Comparison of ENCODE assay signal across 8 mouse cellular contexts in the genomic region with DNA sequence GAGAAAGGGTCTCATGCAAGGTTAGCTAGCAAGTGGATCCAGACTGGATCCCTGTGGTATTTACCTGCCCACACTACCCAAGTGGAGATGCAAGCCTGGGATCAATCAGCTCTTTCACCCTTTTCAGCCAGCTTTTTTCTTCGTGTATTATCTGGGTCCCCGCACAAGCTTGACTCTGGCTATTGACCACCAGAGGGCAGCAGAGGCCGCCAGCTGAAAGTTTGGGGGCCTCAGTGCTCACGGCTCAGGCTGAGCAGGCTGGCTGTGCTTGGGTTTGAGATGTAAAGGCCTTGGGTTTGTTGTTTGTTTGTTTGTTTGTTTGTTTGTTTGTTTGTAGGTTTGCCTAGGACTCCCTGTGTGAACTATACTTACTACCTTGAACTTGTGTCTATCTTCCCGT. TPM values are rescaled to one million over a fixed set of nuclear protein-coding genes. Genes with fewer than 3 reads are reported as not detected.
DNase-seq lines count a peak whose midpoint lies in the region; ATAC-seq and TF ChIP-seq lines count a peak whose summit lies in the region.

No protein-coding gene starts in this region.

- no peaks in the 10 kb centered on the region for H3K36me3 ChIP-seq in G1E (replicated peaks)
- H3K36me3 ChIP-seq in embryonic facial prominence, embryonic 14.5 days (ENCODE audit: control insufficient read depth, insufficient read depth, low read length), result no peaks in the 10 kb centered on the region

- H3K4me2 ChIP-seq in embryonic facial prominence, embryonic 14.5 days (ENCODE audit: low read depth, low read length), result no peak overlapping the region

- no peak overlapping the region for H3K9ac ChIP-seq in embryonic facial prominence, embryonic 14.5 days (ENCODE audit: low read depth, low read length)

- peaks cover 20% of the 10 kb centered on the region for H3K27me3 ChIP-seq in G1E (ENCODE audit: insufficient read depth, low read length)
- no peaks in the 10 kb centered on the region for H3K27me3 ChIP-seq in embryonic facial prominence, embryonic 14.5 days (replicated peaks; ENCODE audit: control insufficient read depth, insufficient read depth, low read length)

- H3K9me3 ChIP-seq in G1E (replicated peaks), result no peaks in the 10 kb centered on the region
- H3K9me3 ChIP-seq in embryonic facial prominence, embryonic 14.5 days (ENCODE audit: control insufficient read depth, low read length), result no peaks in the 10 kb centered on the region

- no peak overlapping the region for H3K4me3 ChIP-seq in G1E (ENCODE audit: low read depth, low read length)
- no peak overlapping the region for H3K4me3 ChIP-seq in bone marrow macrophage, adult 2 months (ENCODE audit: insufficient read depth, low read length)
- H3K4me3 ChIP-seq in embryonic facial prominence, embryonic 14.5 days (ENCODE audit: low read depth, low read length), result no peak overlapping the region

- 16% methylated on average over 5 of the region's 5 CpGs for WGBS in embryonic facial prominence, embryonic 14.5 days

- TF ChIP-seq POLR2A in bone marrow macrophage, adult 2 months (IDR thresholded peaks at IDR 0.05; ENCODE audit: borderline replicate concordance, low read depth, low read length), result no peak

- intact Hi-C loops in heart, postnatal 10 days (cut with DNase I), result loop anchor here (1.0 kb wide), 1 partner anchor 31 kb away; no protein-coding TSS in a partner anchor

- H3K4me1 ChIP-seq in G1E (ENCODE audit: insufficient read depth, low read depth, low read length), result peaks cover 32% of the 10 kb centered on the region
- H3K4me1 ChIP-seq in bone marrow macrophage, adult 2 months (ENCODE audit: control insufficient read depth, insufficient read depth, low read length), result peaks cover 23% of the 10 kb centered on the region
- peaks cover 9% of the 10 kb centered on the region; the same call in 1 of the 2 replicates for H3K4me1 ChIP-seq in embryonic facial prominence, embryonic 14.5 days (ENCODE audit: control insufficient read depth, insufficient read depth, low read length)

- TF ChIP-seq CTCF in G1E (IDR thresholded peaks at IDR 0.05; ENCODE audit: low read depth, low read length), result peak; percentile 76
- TF ChIP-seq CTCF in bone marrow macrophage, adult 2 months (IDR thresholded peaks at IDR 0.05; ENCODE audit: low read depth, low read length), result peak; percentile 93

- no peak overlapping the region for H3K27ac ChIP-seq in bone marrow macrophage, adult 2 months (ENCODE audit: insufficient read depth, low read depth, low read length)
- H3K27ac ChIP-seq in embryonic facial prominence, embryonic 14.5 days (replicated peaks; ENCODE audit: low read depth, low read length), result no peak overlapping the region

- peak; percentile 65 for DNase-seq in G1E (ENCODE audit: low spot score)
- DNase-seq in embryonic facial prominence, embryonic 14.5 days (ENCODE audit: low spot score), result peak; percentile 81
- DNase-seq in heart, postnatal 10 days, result peak; percentile 81 to 88
- DNase-seq in kidney, postnatal 36 days, result peak; percentile 78 to 90
- peak; percentile 76 for DNase-seq in lung, postnatal 25 days (ENCODE audit: low spot score)
- DNase-seq in retina, embryonic 14.5 days (ENCODE audit: low spot score), result peak; percentile 95
- peak; percentile 55 to 69 for DNase-seq in urinary bladder, postnatal 36 days (ENCODE audit: low spot score in 2 of 2)

- no peak; the same call in 1 of the 2 replicates for ATAC-seq in G1E (ENCODE audit: extremely low read depth, insufficient number of reproducible peaks, low FRiP score, poor library complexity, severe bottlenecking)
- peak; percentile 81 for ATAC-seq in embryonic facial prominence, embryonic 14.5 days (ENCODE audit: low read depth)

RNA-seq across cellular contexts. Expression of gene Gnai2, which starts 10.4 kb away (rescaled TPM):
- total RNA-seq in G1E (2014; fragmentation: Nextera tagmentation) (337 and 375 TPM in 2 replicates), G1E (2017) (232 TPM in 2 replicates)
- polyA plus RNA-seq in G1E (2012), result 657 and 787 TPM in 2 replicates
- 994 and 1,017 TPM in 2 replicates for polyA plus RNA-seq in bone marrow macrophage, adult 2 months (2012; ENCODE audit: insufficient read depth, insufficient read length, missing spikeins)
- 380 and 416 TPM in 2 replicates for polyA plus RNA-seq in embryonic facial prominence, embryonic 14.5 days (2014; fragmentation: Nextera tagmentation; extraction: Ambion mirVana)
- 100 to 1,000 TPM; 422 to 478 TPM for total RNA-seq in heart, postnatal 10 days (2021)

RNA-seq across cellular contexts. Expression of gene Slc38a3, which starts 23.8 kb away (rescaled TPM):
- total RNA-seq in G1E (2014; fragmentation: Nextera tagmentation) (not detected in 2 replicates), G1E (2017) (0.11 and 0.12 TPM in 2 replicates)
- not detected in 2 replicates for polyA plus RNA-seq in G1E (2012)
- polyA plus RNA-seq in bone marrow macrophage, adult 2 months (2012; ENCODE audit: insufficient read depth, insufficient read length, missing spikeins), result not detected in 2 replicates
- 7.0 and 7.8 TPM in 2 replicates for polyA plus RNA-seq in embryonic facial prominence, embryonic 14.5 days (2014; fragmentation: Nextera tagmentation; extraction: Ambion mirVana)
- total RNA-seq in heart, postnatal 10 days (2021), result 10 to 100 TPM; 20.5 to 22.6 TPM

RNA-seq across cellular contexts. Expression of gene Gnat1, which starts 33.9 kb away (rescaled TPM):
- not detected in 2 replicates for total RNA-seq in G1E (2014; fragmentation: Nextera tagmentation)
- total RNA-seq in G1E (2017), result 0.05 TPM in 1 of 2 replicates, not detected in the other
- not detected in 2 replicates for polyA plus RNA-seq in G1E (2012)
- not detected in 2 replicates for polyA plus RNA-seq in bone marrow macrophage, adult 2 months (2012; ENCODE audit: insufficient read depth, insufficient read length, missing spikeins)
- polyA plus RNA-seq in embryonic facial prominence, embryonic 14.5 days (2014; fragmentation: Nextera tagmentation; extraction: Ambion mirVana), result 0.79 and 1.5 TPM in 2 replicates
- not detected for total RNA-seq in heart, postnatal 10 days (2021)

RNA-seq across cellular contexts. Expression of gene Sema3b, which starts 36.5 kb away (rescaled TPM):
- total RNA-seq in G1E (2014; fragmentation: Nextera tagmentation), result not detected in 2 replicates
- 0.27 TPM in 1 of 2 replicates, not detected in the other for total RNA-seq in G1E (2017)
- polyA plus RNA-seq in G1E (2012), result not detected in 2 replicates
- not detected in 2 replicates for polyA plus RNA-seq in bone marrow macrophage, adult 2 months (2012; ENCODE audit: insufficient read depth, insufficient read length, missing spikeins)
- polyA plus RNA-seq in embryonic facial prominence, embryonic 14.5 days (2014; fragmentation: Nextera tagmentation; extraction: Ambion mirVana), result 18.0 and 18.2 TPM in 2 replicates
- total RNA-seq in heart, postnatal 10 days (2021), result 10 to 100 TPM; 15.4 to 17.3 TPM

RNA-seq across cellular contexts. Expression of gene Ifrd2, which starts 58.1 kb away (rescaled TPM):
- 178 and 183 TPM in 2 replicates for total RNA-seq in G1E (2014; fragmentation: Nextera tagmentation)
- 76.0 and 76.7 TPM in 2 replicates for total RNA-seq in G1E (2017)
- 153 and 156 TPM in 2 replicates for polyA plus RNA-seq in G1E (2012)
- polyA plus RNA-seq in bone marrow macrophage, adult 2 months (2012; ENCODE audit: insufficient read depth, insufficient read length, missing spikeins), result 8.2 and 8.6 TPM in 2 replicates
- 46.7 and 52.3 TPM in 2 replicates for polyA plus RNA-seq in embryonic facial prominence, embryonic 14.5 days (2014; fragmentation: Nextera tagmentation; extraction: Ambion mirVana)
- total RNA-seq in heart, postnatal 10 days (2021), result 10 to 100 TPM; 36.9 to 40.7 TPM
